Mouse (Mus musculus): ENCODE results near the gene Csad. TPM values are rescaled to one million over a fixed set of nuclear protein-coding genes. Genes with fewer than 3 reads are reported as not detected.
"Not testable (repeated sequence)": the region's sequence is repeated elsewhere in the genome, so short reads cannot be mapped to it uniquely, and the experiment has no call there.

The Csad gene
- polyA plus RNA-seq, 1 experiment: not detected

- 56% methylated on average over 3 of the region's 3 CpGs for WGBS
These were observed 40.4 kb downstream of the Csad start for GRCm38 (mm10) chr15:102163900-102164693.

GRCm38 (mm10) chr15:102160415-102161060, 44.0 kb downstream of the Csad start:
- Histone ChIP-seq H3K4me3 (ENCODE audit: insufficient read depth, low read depth, low read length) (no peak overlapping the region), H3K4me1 (ENCODE audit: control insufficient read depth, insufficient read depth, low read length) (0 out of 2 replicates have a peak, but pooled peaks cover 3% of the 10 kb centered on the region), H3K27ac (ENCODE audit: insufficient read depth, low read depth, low read length) (no peak overlapping the region)
- WGBS: 74% methylated on average over 27 of the region's 27 CpGs
- TF ChIP-seq CTCF (IDR thresholded peaks at IDR 0.05; ENCODE audit: insufficient read depth, low read depth, low read length) (no peak), POLR2A (IDR thresholded peaks at IDR 0.05; ENCODE audit: insufficient read depth, low read depth, low read length) (no peak)

More at GRCm38 (mm10) chr15:102163900-102164693, 40.4 kb downstream of the Csad start:
- H3K4me3 ChIP-seq (ENCODE audit: insufficient read depth, low read depth, low read length): no peak overlapping the region
- no peak for TF ChIP-seq CTCF (IDR thresholded peaks at IDR 0.05; ENCODE audit: insufficient read depth, low read depth, low read length)
- TF ChIP-seq POLR2A (IDR thresholded peaks at IDR 0.05; ENCODE audit: insufficient read depth, low read depth, low read length): no peak
- no peak overlapping the region for H3K27ac ChIP-seq (ENCODE audit: insufficient read depth, low read depth, low read length)
- H3K4me1 ChIP-seq (ENCODE audit: control insufficient read depth, insufficient read depth, low read length): no peaks in the 10 kb centered on the region

- WGBS: 44% methylated on average over 20 of the region's 20 CpGs
- Histone ChIP-seq H3K27ac (ENCODE audit: insufficient read depth, low read depth, low read length) (no peak overlapping the region), H3K4me3 (ENCODE audit: insufficient read depth, low read depth, low read length) (no peak overlapping the region), H3K4me1 (ENCODE audit: control insufficient read depth, insufficient read depth, low read length) (0 out of 2 replicates have a peak, but pooled peaks cover 3% of the 10 kb centered on the region)
- no peak for TF ChIP-seq POLR2A (IDR thresholded peaks at IDR 0.05; ENCODE audit: insufficient read depth, low read depth, low read length)
- TF ChIP-seq CTCF (IDR thresholded peaks at IDR 0.05; ENCODE audit: insufficient read depth, low read depth, low read length): no peak
These were observed 47.7 kb downstream of the Csad start for GRCm38 (mm10) chr15:102156836-102157235.

- H3K4me1 ChIP-seq (ENCODE audit: control insufficient read depth, insufficient read depth, low read length); H3K4me3 ChIP-seq (ENCODE audit: insufficient read depth, low read depth, low read length); H3K27ac ChIP-seq (ENCODE audit: insufficient read depth, low read depth, low read length): not testable (repeated sequence)
- 97% methylated on average over 6 of the region's 6 CpGs for WGBS
These were observed 49.5 kb downstream of the Csad start for GRCm38 (mm10) chr15:102155006-102155405.

- Histone ChIP-seq H3K4me1 (ENCODE audit: control insufficient read depth, insufficient read depth, low read length) (0 out of 2 replicates have a peak, but pooled peaks cover 3% of the 10 kb centered on the region), H3K27ac (ENCODE audit: insufficient read depth, low read depth, low read length) (no peak overlapping the region), H3K4me3 (ENCODE audit: insufficient read depth, low read depth, low read length) (no peak overlapping the region)
- WGBS: 59% methylated on average over 4 of the region's 4 CpGs
- no peak for TF ChIP-seq CTCF (IDR thresholded peaks at IDR 0.05; ENCODE audit: insufficient read depth, low read depth, low read length)
- TF ChIP-seq POLR2A (IDR thresholded peaks at IDR 0.05; ENCODE audit: insufficient read depth, low read depth, low read length): no peak
These were observed 51.9 kb downstream of the Csad start for GRCm38 (mm10) chr15:102152646-102153045.

GRCm38 (mm10) chr15:102150301-102151135, 54.0 kb downstream of the Csad start, which contains the start of gene Soat2:
Gene Soat2, plus strand, starts transcription at chr15:102150526.
- 0 out of 2 replicates have a peak, but pooled peaks cover 3% of the 10 kb centered on the region for H3K4me1 ChIP-seq (ENCODE audit: control insufficient read depth, insufficient read depth, low read length)

GRCm38 (mm10) chr15:102149561-102149960, 55.0 kb downstream of the Csad start:
- Histone ChIP-seq H3K4me3 (ENCODE audit: insufficient read depth, low read depth, low read length) (no peak overlapping the region), H3K4me1 (ENCODE audit: control insufficient read depth, insufficient read depth, low read length) (peaks cover 9% of the 10 kb centered on the region; the same call in 1 of the 2 replicates), H3K27ac (ENCODE audit: insufficient read depth, low read depth, low read length) (no peak overlapping the region)
- WGBS: 77% methylated on average over 4 of the region's 4 CpGs
- no peak for TF ChIP-seq POLR2A (IDR thresholded peaks at IDR 0.05; ENCODE audit: insufficient read depth, low read depth, low read length)
- TF ChIP-seq CTCF (IDR thresholded peaks at IDR 0.05; ENCODE audit: insufficient read depth, low read depth, low read length): no peak

More at GRCm38 (mm10) chr15:102150301-102151135, 54.0 kb downstream of the Csad start, which contains the start of gene Soat2:
- H3K27ac ChIP-seq (ENCODE audit: insufficient read depth, low read depth, low read length): no peak within 1 kb of the TSS
- no peak within 1 kb of the TSS for H3K4me3 ChIP-seq (ENCODE audit: insufficient read depth, low read depth, low read length)
- TF ChIP-seq POLR2A (IDR thresholded peaks at IDR 0.05; ENCODE audit: insufficient read depth, low read depth, low read length) (no peak), CTCF (IDR thresholded peaks at IDR 0.05; ENCODE audit: insufficient read depth, low read depth, low read length) (no peak)
- 62% methylated on average over 20 of the region's 20 CpGs for WGBS

- Histone ChIP-seq H3K4me3 (ENCODE audit: insufficient read depth, low read depth, low read length) (no peak overlapping the region), H3K4me1 (ENCODE audit: control insufficient read depth, insufficient read depth, low read length) (peaks cover 19% of the 10 kb centered on the region; the same call in 1 of the 2 replicates), H3K27ac (ENCODE audit: insufficient read depth, low read depth, low read length) (no peak overlapping the region)
- TF ChIP-seq POLR2A (IDR thresholded peaks at IDR 0.05; ENCODE audit: insufficient read depth, low read depth, low read length) (no peak), CTCF (IDR thresholded peaks at IDR 0.05; ENCODE audit: insufficient read depth, low read depth, low read length) (no peak)
- 71% methylated on average over 16 of the region's 16 CpGs for WGBS
These were observed 56.7 kb downstream of the Csad start for GRCm38 (mm10) chr15:102147674-102148402.

Data from olfactory bulb, adult 2 months (tissue).